Mouse (Mus musculus): Measurements from ENCODE around the gene Dnah9. TPM values are rescaled to one million over a fixed set of nuclear protein-coding genes. Genes with fewer than 3 reads are reported as not detected.

The Dnah9 gene
- total RNA-seq, 2 experiments from 2014 or later, result 0.02 to 0.17 TPM

DNA sequence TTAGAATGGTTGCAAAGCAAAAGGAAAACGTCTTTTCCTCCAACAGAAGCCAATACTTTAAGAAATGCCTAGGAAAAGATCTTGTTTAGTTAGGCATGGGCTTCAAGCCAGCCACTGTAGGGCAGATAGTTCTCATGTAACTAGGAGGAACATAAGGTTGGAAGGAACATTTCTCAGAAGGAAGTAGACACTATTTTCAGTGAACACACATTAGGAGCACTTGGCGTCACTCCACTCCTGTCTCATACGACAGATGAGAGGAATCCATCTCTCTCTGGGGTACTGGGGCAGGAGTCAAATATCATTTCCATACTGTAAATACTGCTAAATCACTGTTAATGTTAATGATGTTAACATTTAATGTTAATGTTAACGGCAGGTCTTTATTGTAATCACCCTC, 238.0 kb downstream of the Dnah9 start:
- DNase-seq, result no peak
- intact Hi-C loops (cut with DNase I), result no loop called here

- no peak for DNase-seq
- intact Hi-C loops (cut with DNase I), result no loop called here
These were observed 240.4 kb downstream of the Dnah9 start for GRCm38 (mm10) chr11:65927962-65928361.

DNA sequence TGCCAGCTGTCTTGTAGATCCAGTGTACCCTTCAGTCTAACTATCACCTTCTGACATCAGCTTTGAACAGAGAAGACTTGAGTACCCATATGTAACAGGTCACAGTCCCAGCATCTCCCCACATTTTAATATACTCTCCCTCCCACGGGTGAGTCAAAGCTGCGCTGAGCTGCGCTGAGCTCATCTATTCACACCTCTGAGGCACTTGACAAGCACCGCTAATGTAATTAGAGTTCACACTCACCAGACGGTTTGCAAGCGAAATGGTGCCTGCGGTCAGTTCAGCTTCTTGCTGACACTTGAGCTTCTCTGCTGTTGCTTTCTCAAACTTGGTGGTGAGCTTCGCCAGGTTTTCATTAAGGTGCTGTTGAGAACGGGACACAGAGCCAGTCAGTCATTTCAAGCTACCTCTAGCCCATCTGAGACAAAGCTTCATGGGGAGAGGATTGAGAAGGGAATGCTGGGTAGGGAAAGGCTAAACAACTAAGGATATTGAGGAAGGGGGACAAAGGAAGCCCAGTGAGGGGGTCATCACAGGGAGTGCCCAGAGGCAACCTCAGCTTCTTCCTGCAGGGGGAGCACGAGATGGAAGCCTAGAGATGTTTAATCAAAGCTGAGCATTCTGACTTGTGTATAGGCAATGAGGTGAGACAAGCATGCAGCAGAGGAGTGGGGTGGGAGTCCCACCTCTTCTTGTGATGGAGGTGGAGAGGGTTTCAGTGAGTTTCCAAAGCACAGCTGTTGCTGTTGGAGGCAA, 249.7 kb downstream of the Dnah9 start:
- intact Hi-C loops (cut with DNase I), result no loop called here
- no peak for DNase-seq

DNA sequence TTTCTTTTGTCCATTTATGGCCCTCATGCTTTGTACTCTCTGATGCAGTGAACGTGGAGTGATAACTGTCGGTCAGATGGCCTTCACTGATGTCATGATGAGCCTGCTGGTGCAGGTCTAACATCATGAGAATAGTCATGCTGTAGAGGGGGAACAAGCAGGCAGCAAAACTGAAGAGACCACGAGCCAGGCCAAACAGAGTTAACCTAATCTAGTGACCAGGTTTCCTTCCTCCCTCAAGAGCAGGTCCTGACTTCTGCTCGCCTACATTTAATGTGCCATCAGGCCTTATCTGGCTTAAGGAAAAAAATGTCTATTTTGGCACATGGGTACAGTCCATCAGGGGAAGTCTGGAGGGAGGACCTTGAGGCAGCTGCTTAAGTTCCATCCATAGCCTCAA, 259.2 kb downstream of the Dnah9 start:
- no peak for DNase-seq
- intact Hi-C loops (cut with DNase I), result no loop called here

- DNase-seq, result peak in 1 of 2 experiments; percentile 6
- intact Hi-C loops (cut with DNase I), result no loop called here
These were observed 262.9 kb downstream of the Dnah9 start for GRCm38 (mm10) chr11:65905487-65905886.

DNA sequence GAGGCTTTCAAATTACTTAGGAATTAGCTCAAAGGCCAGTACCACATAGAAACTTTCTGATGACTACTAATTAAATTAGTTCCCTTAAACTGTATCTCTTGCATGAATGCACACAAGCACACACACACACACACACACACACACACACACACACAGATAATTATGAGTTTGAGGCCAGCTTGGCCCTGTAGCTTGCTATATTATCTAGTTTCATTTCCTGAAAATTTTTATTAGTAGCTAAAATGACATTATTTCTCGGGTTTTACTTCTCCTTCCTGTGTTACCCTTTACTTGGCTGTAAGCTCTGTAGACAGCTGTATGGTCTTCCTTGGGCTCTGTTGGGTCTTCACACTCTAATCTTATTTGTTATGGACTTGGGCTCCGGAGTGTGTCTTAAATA, 264.4 kb downstream of the Dnah9 start:
- intact Hi-C loops (cut with DNase I), result no loop called here
- no peak for DNase-seq

GRCm38 (mm10) chr11:65881465-65881864, 286.9 kb downstream of the Dnah9 start:
- no peak for DNase-seq
- intact Hi-C loops (cut with DNase I), result no loop called here

GRCm38 (mm10) chr11:65877146-65877775, 291.1 kb downstream of the Dnah9 start:
- intact Hi-C loops (cut with DNase I), result no loop called here
- no peak for DNase-seq

- DNase-seq, result no peak
- intact Hi-C loops (cut with DNase I), result no loop called here
These were observed 306.9 kb downstream of the Dnah9 start for GRCm38 (mm10) chr11:65861476-65861875.

- intact Hi-C loops (cut with DNase I), result no loop called here
- DNase-seq, result peak in 1 of 2 experiments; percentile 11
These were observed 316.3 kb downstream of the Dnah9 start for GRCm38 (mm10) chr11:65852066-65852465.

DNA sequence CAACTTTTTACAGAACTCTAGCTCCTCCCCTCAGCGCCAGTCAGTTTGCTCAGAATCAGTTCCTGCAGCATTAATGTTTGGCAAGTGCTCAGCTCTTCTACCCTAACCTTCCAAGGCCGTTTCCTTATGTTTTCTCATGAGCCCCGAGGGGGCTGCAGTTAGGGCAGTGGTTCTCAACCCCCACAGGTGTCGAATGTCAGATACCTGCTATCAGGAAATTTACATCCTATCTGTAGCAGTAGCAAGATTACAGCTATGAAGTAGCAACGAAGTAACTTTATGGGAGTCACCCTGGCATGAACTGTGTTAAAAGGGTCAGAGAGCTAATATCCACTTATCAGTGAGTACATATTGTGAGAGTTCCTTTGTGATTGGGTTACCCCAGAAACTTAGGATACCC, 321.9 kb downstream of the Dnah9 start:
- intact Hi-C loops (cut with DNase I), result no loop called here
- DNase-seq, result no peak

- intact Hi-C loops (cut with DNase I), result no loop called here
- peak; percentile 9 to 19 for DNase-seq
These were observed 329.4 kb downstream of the Dnah9 start for GRCm38 (mm10) chr11:65838999-65839398.

GRCm38 (mm10) chr11:65824556-65824955, 343.8 kb downstream of the Dnah9 start:
- intact Hi-C loops (cut with DNase I), result loop anchor here (5.0 kb wide), 1 partner anchor 1048 kb away; no protein-coding TSS in a partner anchor
- DNase-seq, result no peak

DNA sequence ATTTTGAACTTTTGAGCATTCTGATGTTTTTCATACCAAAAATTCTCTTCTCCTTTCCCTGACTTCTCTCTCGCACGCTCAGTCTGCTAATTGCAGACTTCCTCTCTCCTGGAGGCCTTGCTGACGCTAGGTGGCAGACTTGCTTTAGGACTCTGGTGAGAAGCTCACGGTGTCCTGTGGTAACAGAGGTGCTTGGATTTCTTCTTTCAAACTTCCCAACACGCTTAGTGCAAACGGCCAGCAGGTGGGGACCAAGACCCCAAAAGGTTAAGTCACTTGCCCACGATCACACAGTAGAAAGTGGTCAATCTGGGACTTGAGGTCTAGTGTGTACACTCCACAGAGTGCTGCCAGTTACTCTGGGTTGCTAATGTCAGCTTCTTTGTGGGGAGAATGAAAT, 347.5 kb downstream of the Dnah9 start:
- intact Hi-C loops (cut with DNase I), result loop anchor here (5.0 kb wide), 1 partner anchor 1051 kb away; no protein-coding TSS in a partner anchor
- peak; percentile 63 to 80 for DNase-seq

DNA sequence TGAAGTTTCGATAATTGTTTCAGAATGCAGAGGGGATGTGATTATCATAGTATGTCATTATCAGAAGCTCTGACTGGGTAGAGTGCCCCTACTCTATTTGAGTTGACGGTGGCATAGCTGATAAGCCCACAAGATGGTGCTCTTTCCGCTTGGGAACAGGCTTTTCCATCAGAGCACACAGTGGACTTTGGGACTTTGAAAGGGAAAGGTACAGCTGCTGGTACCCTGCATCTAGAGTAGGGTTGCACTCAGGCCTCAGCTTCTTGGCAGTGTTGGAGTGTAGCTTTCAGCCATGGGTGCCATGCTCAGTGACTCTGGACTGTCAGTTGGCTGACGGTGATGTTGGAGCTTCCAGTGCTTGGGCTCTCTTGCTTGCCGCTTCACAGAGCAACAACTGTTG, 348.1 kb downstream of the Dnah9 start:
- intact Hi-C loops (cut with DNase I), result loop anchor here (5.0 kb wide), 1 partner anchor 1052 kb away; no protein-coding TSS in a partner anchor

DNA sequence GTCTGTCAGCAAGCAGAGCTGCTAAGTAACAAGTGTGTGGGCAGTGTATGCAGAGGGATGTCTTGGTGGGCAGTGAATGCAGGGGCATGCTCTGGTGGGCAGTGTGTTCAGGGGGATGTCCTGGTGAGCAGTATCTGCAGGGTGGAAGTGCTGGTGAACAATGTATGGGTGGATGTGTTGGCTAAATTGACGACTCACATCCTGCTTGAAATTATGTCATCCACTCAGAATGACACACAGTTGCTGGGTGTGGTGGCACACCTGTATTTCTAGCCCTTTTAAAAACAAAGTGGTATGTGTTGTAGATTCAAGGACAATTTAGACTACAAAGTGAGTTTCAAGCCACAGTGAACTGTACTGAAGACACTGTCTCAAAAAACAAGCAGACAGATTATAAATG, 350.2 kb downstream of the Dnah9 start:
- DNase-seq, result no peak
- intact Hi-C loops (cut with DNase I), result no loop called here

More for the DNA sequence above, 348.1 kb downstream of the Dnah9 start:
- DNase-seq, result no peak

GRCm38 (mm10) chr11:65816237-65816636, 352.1 kb downstream of the Dnah9 start:
- no peak for DNase-seq
- intact Hi-C loops (cut with DNase I), result no loop called here

GRCm38 (mm10) chr11:65814381-65814780, 354.0 kb downstream of the Dnah9 start:
- intact Hi-C loops (cut with DNase I), result no loop called here
- DNase-seq, result no peak

GRCm38 (mm10) chr11:65812088-65812487, 356.3 kb downstream of the Dnah9 start:
- intact Hi-C loops (cut with DNase I), result no loop called here
- no peak for DNase-seq

GRCm38 (mm10) chr11:65807601-65808000, 360.8 kb downstream of the Dnah9 start:
- no peak for DNase-seq
- intact Hi-C loops (cut with DNase I), result loop anchor here (2.0 kb wide), 1 partner anchor 19 kb away; the partner anchor contains the start of gene Map2k4

DNA sequence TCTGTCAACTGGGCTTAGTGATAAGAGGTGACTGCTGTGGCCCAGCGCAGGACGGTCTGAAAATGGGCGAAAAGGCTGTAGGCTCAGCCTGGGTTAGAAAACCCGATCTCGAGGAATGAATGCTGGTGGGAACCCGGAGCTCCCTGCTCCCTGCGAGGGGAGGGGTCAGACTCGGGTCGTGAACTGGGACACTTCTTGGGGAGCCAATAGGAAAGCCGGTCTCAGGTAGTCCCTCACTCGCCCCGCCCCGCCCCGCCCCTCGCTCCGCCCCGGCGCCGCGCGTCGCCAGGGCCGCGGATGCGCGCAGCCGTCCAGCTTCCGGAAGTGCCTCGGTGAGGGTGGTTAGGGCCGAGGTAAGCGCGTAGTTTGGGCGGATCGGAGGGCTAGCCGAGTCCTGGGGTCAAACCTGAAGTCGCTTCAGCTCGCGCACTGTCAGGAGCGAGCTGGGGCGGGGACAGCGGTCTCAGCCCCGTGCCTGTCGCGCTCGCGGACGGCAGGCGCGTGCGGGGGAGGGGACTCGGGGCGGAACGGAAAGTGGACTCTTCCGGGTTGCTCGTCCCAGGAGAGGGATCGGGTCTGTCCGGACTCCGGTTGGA, 361.3 kb downstream of the Dnah9 start, which contains the start of gene Zkscan6:
Zkscan6 (plus strand) TSS at position 267 of the 596 bp plus-strand sequence.
- peak; percentile 80 to 83 for DNase-seq
- intact Hi-C loops (cut with DNase I), result loop anchor here (2.0 kb wide), 1 partner anchor 18 kb away; the partner anchor contains the start of gene Map2k4

All from heart, postnatal 14 days (tissue).